In the genomic region with DNA sequence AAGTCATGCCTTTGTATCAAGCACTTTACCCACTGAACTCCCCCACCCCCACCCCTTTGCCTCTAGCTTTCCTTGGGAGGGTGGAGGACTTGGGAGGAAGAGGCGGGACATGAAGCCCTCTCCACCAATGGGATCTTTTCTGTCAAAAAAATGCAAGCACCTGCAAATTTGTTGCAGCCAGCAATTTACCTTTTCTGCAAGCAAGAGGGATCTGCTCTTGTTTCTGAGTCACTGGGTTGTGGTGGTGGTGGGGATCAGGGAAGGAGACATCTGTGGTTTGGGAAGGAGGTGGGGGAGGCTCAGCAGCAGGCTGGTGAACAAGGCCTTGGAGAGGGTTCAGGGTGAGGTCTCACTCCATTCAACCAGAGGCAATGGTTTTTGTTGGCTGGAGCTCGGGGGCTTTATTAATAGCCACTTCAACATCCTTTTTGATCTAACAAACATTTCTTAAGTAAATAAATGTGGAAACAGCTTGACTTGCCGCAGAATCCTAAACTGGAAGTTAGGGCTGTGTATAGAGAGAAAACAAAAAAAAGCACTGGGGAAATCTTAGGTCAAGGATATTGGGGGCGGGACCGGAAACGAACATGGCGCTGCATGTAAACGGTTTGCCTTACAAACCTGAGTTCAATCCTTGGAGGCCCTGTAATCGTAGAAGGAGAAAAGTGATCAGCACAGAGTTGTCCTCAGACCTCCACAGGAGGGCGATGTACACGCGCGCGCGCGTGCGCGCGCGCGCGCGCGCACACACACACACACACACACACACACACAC, we compare ENCODE assay signal across 15 mouse cellular contexts. TPM values are rescaled to one million over a fixed set of nuclear protein-coding genes. Genes with fewer than 3 reads are reported as not detected.
A peak's percentile ranks its signal among the peaks of the same experiment; 100 is the strongest.
DNase-seq lines count a peak whose midpoint lies in the region; ATAC-seq and TF ChIP-seq lines count a peak whose summit lies in the region.
"Had no signal": no experiment of that assay in that cellular context is flagged by ENCODE, and none has a peak within 500 bp of the region (broad histone marks: within the 10 kb centered on the region; RNA-seq: fewer than 3 reads in every experiment).

No protein-coding gene starts in this region.

- H3K9me3 ChIP-seq in E14TG2a.4 (ENCODE audit: low read length), result no peaks in the 10 kb centered on the region
- H3K9me3 ChIP-seq in lung, embryonic 14.5 days (ENCODE audit: low read depth, low read length), result no peaks in the 10 kb centered on the region

- H3K4me3 ChIP-seq in kidney, adult 2 months (ENCODE audit: insufficient read depth, low read depth, low read length), result no peak overlapping the region
- H3K4me3 ChIP-seq in E14TG2a.4 (replicated peaks; ENCODE audit: low read length), result peak overlapping the region; percentile 37; the same call in 1 of the 2 replicates
- no peak overlapping the region for H3K4me3 ChIP-seq in lung, embryonic 14.5 days (ENCODE audit: low read depth, low read length)

- H3K9ac ChIP-seq in lung, embryonic 14.5 days, result no peak overlapping the region

- peak overlapping the region; percentile 27; the same call in 1 of the 2 replicates for H3K4me2 ChIP-seq in lung, embryonic 14.5 days

- DNase-seq in kidney, adult 2 months, result peak; percentile 36
- DNase-seq in kidney, adult 18-20 months, result no peak
- peak; percentile 78 for DNase-seq in brain, adult 2 months (ENCODE audit: low read depth, low spot score)
- peak; percentile 75 for DNase-seq in lung, embryonic 14.5 days
- no peak for DNase-seq in spleen, adult 18-20 months
- no peak for DNase-seq in retina, postnatal 1 day
- no peak for DNase-seq in right cerebral cortex, adult 18-20 months
- DNase-seq: adrenal gland, postnatal 14 days; cerebellum, adult 8-10 months; heart, postnatal 14 days; layer of hippocampus, postnatal 36 days; liver; right cerebral cortex, postnatal 25 days; thymus, adult 2 months had no signal

- 0 out of 2 replicates have a peak, but pooled peaks have one; percentile 43 for ATAC-seq in lung, embryonic 14.5 days (ENCODE audit: insufficient read depth)

- H3K4me1 ChIP-seq in kidney, adult 2 months (ENCODE audit: control insufficient read depth, insufficient read depth, low read length), result peaks cover 7% of the 10 kb centered on the region
- peaks cover 72% of the 10 kb centered on the region for H3K4me1 ChIP-seq in E14TG2a.4 (replicated peaks; ENCODE audit: low read depth, low read length)
- H3K4me1 ChIP-seq in lung, embryonic 14.5 days (ENCODE audit: insufficient read depth), result peaks cover 13% of the 10 kb centered on the region; the same call in 1 of the 2 replicates

- no peak overlapping the region for H3K27ac ChIP-seq in kidney, adult 2 months (ENCODE audit: insufficient read depth, low read depth, low read length)
- 0 out of 2 replicates have a peak overlapping the region, but pooled peaks have one; percentile 18 for H3K27ac ChIP-seq in lung, embryonic 14.5 days (ENCODE audit: low read depth)

- no peak for TF ChIP-seq CTCF in kidney, adult 2 months (conservative IDR thresholded peaks at IDR 0.05; ENCODE audit: insufficient read depth, insufficient read length, low read depth, low read length)
- no peak; the same call in 1 of the 2 replicates for TF ChIP-seq CTCF in E14TG2a.4 (conservative IDR thresholded peaks at IDR 0.05; ENCODE audit: low read length)
- no peak for TF ChIP-seq CTCF in lung, embryonic 14.5 days (IDR thresholded peaks at IDR 0.05; ENCODE audit: low read depth)

- 66% methylated on average over 23 of the region's 24 CpGs for WGBS in kidney, adult 2 months
- WGBS in lung, embryonic 14.5 days, result 56% methylated on average over 21 of the region's 24 CpGs

- no peaks in the 10 kb centered on the region for H3K36me3 ChIP-seq in kidney, adult 2 months (ENCODE audit: control insufficient read depth, insufficient read depth, low read length)
- H3K36me3 ChIP-seq in E14TG2a.4 (ENCODE audit: insufficient read depth, low read length), result no peaks in the 10 kb centered on the region
- H3K36me3 ChIP-seq in lung, embryonic 14.5 days (ENCODE audit: insufficient read depth), result no peaks in the 10 kb centered on the region

- no peaks in the 10 kb centered on the region for H3K27me3 ChIP-seq in kidney, adult 2 months (replicated peaks; ENCODE audit: control insufficient read depth, insufficient read depth, low read length)
- 0 out of 2 replicates have a peak, but pooled peaks cover 2% of the 10 kb centered on the region for H3K27me3 ChIP-seq in E14TG2a.4 (ENCODE audit: insufficient read depth, low read length)
- H3K27me3 ChIP-seq in lung, embryonic 14.5 days (ENCODE audit: insufficient read depth, low read length), result no peaks in the 10 kb centered on the region

- TF ChIP-seq POLR2A in kidney, adult 2 months (IDR thresholded peaks at IDR 0.05; ENCODE audit: low read depth, low read length), result no peak

RNA-seq across cellular contexts. Expression of gene Camk2n1, which starts 42.8 kb away (rescaled TPM):
- polyA plus RNA-seq in kidney, adult 2 months (2012; rRNA removed), result 39.6 and 40.1 TPM in 2 replicates
- polyA plus RNA-seq in lung, embryonic 14.5 days (2014; fragmentation: Nextera tagmentation; extraction: Ambion mirVana), result 2.6 and 3.2 TPM in 2 replicates

Comparison
In these comparisons a context has a peak if more than half of its experiments do, and no peak if none do; other contexts are left out.
1. DNase-seq: peak in kidney, adult 2 months (single experiment), brain, adult 2 months (single experiment) and lung, embryonic 14.5 days (single experiment); none in kidney, adult 18-20 months (single experiment), spleen, adult 18-20 months (0 of 2), retina, postnatal 1 day (single experiment) and right cerebral cortex, adult 18-20 months (single experiment).